Mouse (Mus musculus) urinary bladder, postnatal 14 days (tissue): ENCODE data around the gene Cacna2d3.

ENCODE experiments used
- DNase-seq: peaks from one replicate; pipeline ENCODE4 v3.0.0; 2021; ENCODE audit warnings: low spot score

Cacna2d3 gene

GRCm38 (mm10) chr14:29260621-29261020 is 461.0 kb downstream of the Cacna2d3 start:
- DNase-seq, result no peak

DNA sequence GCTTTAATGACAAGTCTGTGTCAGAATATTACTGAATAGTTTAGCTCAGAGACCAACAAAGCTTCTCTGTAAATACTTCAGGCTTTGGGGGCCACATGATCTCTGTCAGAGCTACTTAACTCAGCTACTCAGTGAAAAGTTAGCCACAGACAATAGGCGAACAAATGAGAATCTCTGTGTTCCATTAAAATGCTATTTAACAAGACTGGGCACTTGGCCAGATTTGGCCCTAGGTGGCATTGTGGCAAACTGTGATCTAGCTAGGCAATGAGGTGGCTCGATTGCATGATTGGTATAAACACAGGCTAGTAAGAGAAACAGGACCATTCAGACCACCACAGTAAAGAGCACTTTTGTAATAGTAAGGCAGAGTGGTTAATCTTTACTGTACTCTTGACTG is 478.1 kb downstream of the Cacna2d3 start:
- DNase-seq, result no peak

GRCm38 (mm10) chr14:29238446-29238845 is 483.2 kb downstream of the Cacna2d3 start:
- no peak for DNase-seq

DNA sequence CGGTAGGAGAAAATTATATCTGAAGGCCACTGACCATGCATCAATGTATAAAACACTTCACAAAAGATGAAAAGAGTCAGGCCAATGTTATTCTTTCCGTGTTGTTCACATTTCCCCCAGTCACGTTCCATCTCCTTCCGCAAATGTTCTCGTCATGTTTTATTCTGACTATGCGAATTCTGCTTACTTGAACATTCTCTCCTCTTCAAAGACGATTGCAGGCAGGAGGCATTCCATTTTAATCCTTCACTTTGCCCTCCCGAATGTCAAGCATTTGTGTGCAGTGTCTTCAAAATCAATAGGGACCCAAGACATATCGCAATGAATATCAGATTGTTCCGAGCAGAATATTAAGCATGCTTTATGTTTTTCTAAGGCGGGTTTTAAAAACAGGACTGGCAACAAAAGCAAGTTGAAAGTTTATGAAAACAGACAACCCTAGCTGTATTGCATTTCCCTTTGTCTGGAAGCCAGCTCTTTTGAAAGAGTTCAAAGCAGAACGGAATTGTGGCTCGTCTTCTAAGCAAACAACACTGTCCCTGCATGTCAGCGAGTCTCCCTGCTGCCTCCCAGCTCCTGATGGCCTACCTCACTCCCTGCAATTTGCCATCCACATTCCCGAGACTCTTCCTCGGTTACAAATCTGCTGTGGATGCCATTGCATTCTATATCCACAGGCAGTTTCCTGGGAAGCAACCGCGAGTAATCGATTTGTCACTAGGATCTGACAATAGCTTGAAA is 492.5 kb downstream of the Cacna2d3 start:
- DNase-seq, result no peak

- DNase-seq, result no peak
These were observed 493.2 kb downstream of the Cacna2d3 start for GRCm38 (mm10) chr14:29228471-29228870.

- DNase-seq, result no peak
These were observed 493.7 kb downstream of the Cacna2d3 start for GRCm38 (mm10) chr14:29227959-29228358.

- DNase-seq, result no peak
These were observed 495.8 kb downstream of the Cacna2d3 start for GRCm38 (mm10) chr14:29225754-29226365.

DNA sequence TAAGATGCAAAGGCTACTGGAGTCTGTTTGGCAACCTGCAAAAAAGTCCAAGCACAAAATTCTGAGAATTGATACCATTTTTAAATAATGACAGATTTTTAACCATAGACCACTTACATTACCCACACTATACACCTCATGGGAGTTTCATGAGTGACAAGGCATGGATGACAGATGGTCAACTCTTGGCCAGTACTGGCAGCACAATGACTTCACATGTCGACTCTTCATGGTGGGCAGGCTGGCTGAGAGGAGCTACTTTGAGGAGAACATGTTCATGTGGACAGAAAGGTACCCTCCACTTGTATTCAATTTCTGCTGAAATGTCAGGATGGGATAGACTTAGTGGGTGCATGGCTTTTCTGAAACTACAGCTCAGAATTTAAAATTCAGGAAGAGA is 498.7 kb downstream of the Cacna2d3 start:
- DNase-seq, result no peak

- DNase-seq, result no peak
These were observed 499.3 kb downstream of the Cacna2d3 start for GRCm38 (mm10) chr14:29222191-29222882.

DNA sequence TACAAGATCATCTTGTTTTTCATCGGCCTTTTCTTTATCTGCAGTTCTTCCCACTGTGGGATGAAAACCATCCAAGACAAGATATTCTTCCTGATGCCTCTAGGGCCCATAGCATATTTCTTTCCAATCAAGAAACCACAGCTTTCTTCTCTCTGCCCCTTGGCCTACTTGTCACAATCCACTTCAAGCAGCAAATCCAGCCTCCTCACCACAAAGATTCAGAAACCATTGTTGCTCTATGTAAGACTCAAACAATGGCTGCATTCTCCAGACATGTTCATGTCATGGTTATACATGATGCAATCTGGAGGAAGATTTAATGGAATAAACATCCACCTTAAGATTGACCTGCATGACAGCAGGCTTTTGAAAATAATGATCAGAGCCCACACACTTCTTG is 505.6 kb downstream of the Cacna2d3 start:
- DNase-seq, result no peak

- DNase-seq, result no peak
These were observed 516.7 kb downstream of the Cacna2d3 start for GRCm38 (mm10) chr14:29204967-29205268.

GRCm38 (mm10) chr14:29204236-29204966 is 517.3 kb downstream of the Cacna2d3 start:
- DNase-seq, result no peak

- DNase-seq, result no peak
These were observed 525.5 kb downstream of the Cacna2d3 start for GRCm38 (mm10) chr14:29196171-29196570.

- DNase-seq, result no peak
These were observed 530.2 kb downstream of the Cacna2d3 start for GRCm38 (mm10) chr14:29191426-29191825.

- DNase-seq, result no peak
These were observed 537.9 kb downstream of the Cacna2d3 start for GRCm38 (mm10) chr14:29183730-29184129.

DNA sequence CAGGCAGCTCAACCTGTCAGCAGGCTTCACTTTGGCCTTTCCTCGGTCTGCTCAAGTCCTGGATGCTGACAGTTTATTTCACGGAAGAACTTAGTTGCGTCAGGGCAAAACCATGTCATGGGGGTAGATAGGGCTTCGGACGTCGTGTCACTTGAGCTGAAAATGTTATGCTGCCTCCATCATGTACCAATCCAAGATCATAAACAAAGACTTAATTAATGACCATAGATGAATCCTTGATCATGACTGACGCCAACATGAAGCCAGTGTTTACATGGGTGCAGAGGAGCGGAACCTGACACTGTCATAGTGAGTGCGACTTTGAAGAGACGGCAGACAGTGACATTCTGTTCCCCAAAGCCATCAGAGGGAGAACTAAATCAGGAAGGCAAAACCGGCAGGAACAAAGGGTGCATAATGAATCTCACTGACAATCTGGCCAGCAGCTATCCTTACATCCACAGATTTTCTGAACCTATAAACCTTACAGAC is 542.2 kb downstream of the Cacna2d3 start:
- DNase-seq, result no peak

DNA sequence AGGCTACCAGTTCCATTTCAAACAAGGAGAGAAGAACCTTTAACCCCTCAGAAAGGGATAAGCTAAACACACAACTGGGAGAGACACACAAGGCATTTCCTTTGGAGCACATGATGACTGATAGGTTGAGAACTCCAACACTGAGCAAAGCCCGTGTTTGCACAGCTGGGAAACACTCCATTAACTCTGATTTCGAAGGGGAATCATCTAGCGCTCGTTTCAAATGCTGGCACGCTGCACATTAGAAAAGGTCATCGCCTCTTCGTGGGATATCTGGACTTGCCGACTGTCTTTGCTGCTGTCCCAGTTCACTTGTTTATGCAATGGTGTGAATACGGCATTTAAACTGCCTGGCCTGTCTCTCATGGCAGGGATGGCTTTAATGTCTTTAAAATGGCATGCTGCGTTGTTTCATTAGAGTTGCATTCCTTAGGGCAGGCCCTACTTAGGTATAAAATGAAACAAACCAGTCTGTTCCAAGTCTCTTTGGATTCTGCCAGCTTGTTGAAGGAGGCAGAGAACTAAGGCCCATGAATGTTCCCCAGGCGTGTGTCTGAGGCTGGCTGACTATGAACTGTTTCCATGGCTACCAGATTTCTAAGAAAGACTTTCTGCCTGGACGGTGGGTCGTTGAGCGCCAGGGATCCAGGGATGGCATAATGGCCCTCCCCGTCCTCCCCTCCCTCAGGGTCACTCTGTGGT is 542.8 kb downstream of the Cacna2d3 start:
- DNase-seq, result no peak

GRCm38 (mm10) chr14:29174762-29175161 is 546.9 kb downstream of the Cacna2d3 start:
- DNase-seq, result no peak

DNA sequence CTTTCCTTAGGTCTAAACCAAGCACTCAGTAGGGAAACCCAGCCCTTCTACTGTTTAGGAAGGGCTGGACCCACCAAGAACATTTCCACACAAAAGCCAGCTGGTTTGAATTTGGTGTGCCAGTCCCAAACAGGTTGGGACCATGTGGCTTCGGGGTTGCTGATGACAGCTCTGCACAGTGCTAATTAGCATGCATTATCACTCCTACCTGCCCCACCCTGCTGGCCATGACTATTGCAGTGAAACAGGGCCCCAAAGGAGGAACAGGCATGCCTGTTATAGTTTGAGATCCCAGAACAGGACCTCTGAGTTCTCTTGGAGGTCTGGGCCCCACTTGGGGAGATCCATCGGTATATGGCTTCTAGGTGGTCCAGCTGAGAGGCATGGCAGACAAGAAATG is 549.5 kb downstream of the Cacna2d3 start:
- DNase-seq, result no peak

GRCm38 (mm10) chr14:29164653-29165030 is 557.0 kb downstream of the Cacna2d3 start:
- no peak for DNase-seq

GRCm38 (mm10) chr14:29163998-29164652 is 557.5 kb downstream of the Cacna2d3 start:
- DNase-seq, result no peak
